Comparison of ENCODE assay signal across 13 mouse cellular contexts in genomic region chr12:31895095-31895734, GRCm38 (mm10). TPM values are rescaled to one million over a fixed set of nuclear protein-coding genes. Genes with fewer than 3 reads are reported as not detected.
A peak's percentile ranks its signal among the peaks of the same experiment; 100 is the strongest.
DNase-seq lines count a peak whose midpoint lies in the region; ATAC-seq and TF ChIP-seq lines count a peak whose summit lies in the region.
"Had no signal": no experiment of that assay in that cellular context is flagged by ENCODE, and none has a peak within 500 bp of the region (broad histone marks: within the 10 kb centered on the region; RNA-seq: fewer than 3 reads in every experiment).

No protein-coding gene starts in this region.

- no peak for ATAC-seq in forebrain, postnatal 0 days
- peak; percentile 57 for ATAC-seq in forebrain, embryonic 15.5 days (replicated peaks)
- peak; percentile 63 for ATAC-seq in midbrain, embryonic 12.5 days (ENCODE audit: low FRiP score, low read depth)
- ATAC-seq in inflammation-experienced regulatory T-cells, adult 6 months: no peak

- H3K4me1 ChIP-seq in forebrain, embryonic 10.5 days: peaks cover 35% of the 10 kb centered on the region
- peaks cover 12% of the 10 kb centered on the region for H3K4me1 ChIP-seq in forebrain, postnatal 0 days (ENCODE audit: insufficient read depth)
- H3K4me1 ChIP-seq in forebrain, embryonic 15.5 days: peaks cover 30% of the 10 kb centered on the region
- peaks cover 29% of the 10 kb centered on the region for H3K4me1 ChIP-seq in midbrain, embryonic 12.5 days
- H3K4me1 ChIP-seq: embryonic facial prominence, embryonic 15.5 days; liver, embryonic 13.5 days had no signal

- 29% methylated on average over 8 of the region's 8 CpGs for WGBS in forebrain, embryonic 10.5 days
- WGBS in forebrain, postnatal 0 days: 30% methylated on average over 8 of the region's 8 CpGs
- 24% methylated on average over 8 of the region's 8 CpGs for WGBS in forebrain, embryonic 15.5 days
- 20% methylated on average over 8 of the region's 8 CpGs for WGBS in midbrain, embryonic 12.5 days

- H3K4me2 ChIP-seq in forebrain, postnatal 0 days (ENCODE audit: low read depth): no peak overlapping the region
- H3K4me2 ChIP-seq in forebrain, embryonic 15.5 days (replicated peaks): no peak overlapping the region
- H3K4me2 ChIP-seq in midbrain, embryonic 12.5 days (replicated peaks): no peak overlapping the region
- H3K4me2 ChIP-seq: embryonic facial prominence, embryonic 15.5 days; liver, embryonic 13.5 days had no signal

- TF ChIP-seq CTCF in forebrain, postnatal 0 days (IDR thresholded peaks at IDR 0.05; ENCODE audit: low read depth): no peak

- H3K4me3 ChIP-seq in forebrain, embryonic 10.5 days: no peak overlapping the region
- no peak overlapping the region for H3K4me3 ChIP-seq in forebrain, postnatal 0 days (ENCODE audit: low read depth, low read length)
- no peak overlapping the region for H3K4me3 ChIP-seq in forebrain, embryonic 15.5 days
- no peak overlapping the region for H3K4me3 ChIP-seq in midbrain, embryonic 12.5 days
- H3K4me3 ChIP-seq: embryonic facial prominence, embryonic 15.5 days; liver, embryonic 13.5 days had no signal

- no peak overlapping the region for H3K9ac ChIP-seq in forebrain, postnatal 0 days
- no peak overlapping the region for H3K9ac ChIP-seq in forebrain, embryonic 15.5 days (replicated peaks)
- H3K9ac ChIP-seq in midbrain, embryonic 12.5 days (replicated peaks): no peak overlapping the region
- H3K9ac ChIP-seq: embryonic facial prominence, embryonic 15.5 days; liver, embryonic 13.5 days had no signal

- no peaks in the 10 kb centered on the region; the same call in 1 of the 2 replicates for H3K27me3 ChIP-seq in forebrain, embryonic 10.5 days (ENCODE audit: poor library complexity, severe bottlenecking)
- H3K27me3 ChIP-seq in forebrain, postnatal 0 days (ENCODE audit: insufficient read depth, low read length): no peaks in the 10 kb centered on the region
- no peaks in the 10 kb centered on the region for H3K27me3 ChIP-seq in forebrain, embryonic 15.5 days
- H3K27me3 ChIP-seq in midbrain, embryonic 12.5 days: no peaks in the 10 kb centered on the region
- H3K27me3 ChIP-seq: embryonic facial prominence, embryonic 15.5 days; liver, embryonic 13.5 days had no signal

- H3K27ac ChIP-seq in forebrain, embryonic 10.5 days: peak overlapping the region; percentile 69; the same call in 1 of the 2 replicates
- no peak overlapping the region; the same call in 1 of the 2 replicates for H3K27ac ChIP-seq in forebrain, postnatal 0 days (ENCODE audit: low read depth, low read length)
- H3K27ac ChIP-seq in forebrain, embryonic 15.5 days (replicated peaks): peak overlapping the region; percentile 23
- peak overlapping the region; percentile 77 for H3K27ac ChIP-seq in midbrain, embryonic 12.5 days (replicated peaks)
- H3K27ac ChIP-seq: embryonic facial prominence, embryonic 15.5 days; liver, embryonic 13.5 days; stomach, postnatal 0 days had no signal

- H3K36me3 ChIP-seq in forebrain, embryonic 10.5 days (replicated peaks): no peaks in the 10 kb centered on the region
- H3K36me3 ChIP-seq in forebrain, postnatal 0 days (ENCODE audit: insufficient read depth): no peaks in the 10 kb centered on the region
- H3K36me3 ChIP-seq in forebrain, embryonic 15.5 days: no peaks in the 10 kb centered on the region
- H3K36me3 ChIP-seq in midbrain, embryonic 12.5 days: no peaks in the 10 kb centered on the region
- H3K36me3 ChIP-seq: embryonic facial prominence, embryonic 15.5 days; liver, embryonic 13.5 days had no signal

- H3K9me3 ChIP-seq in forebrain, embryonic 10.5 days: no peaks in the 10 kb centered on the region
- no peaks in the 10 kb centered on the region for H3K9me3 ChIP-seq in forebrain, postnatal 0 days (ENCODE audit: low read length)
- H3K9me3 ChIP-seq in forebrain, embryonic 15.5 days: no peaks in the 10 kb centered on the region
- no peaks in the 10 kb centered on the region for H3K9me3 ChIP-seq in midbrain, embryonic 12.5 days
- H3K9me3 ChIP-seq: embryonic facial prominence, embryonic 15.5 days; liver, embryonic 13.5 days had no signal

- DNase-seq in forebrain, embryonic 10.5 days (ENCODE audit: extremely low spot score, low spot score): no peak
- DNase-seq in forebrain, postnatal 0 days: no peak
- DNase-seq in NIH3T3 (ENCODE audit: low read depth): peak; percentile 9
- no peak for DNase-seq in right cerebral cortex, postnatal 10 days (ENCODE audit: low spot score in 2 of 2)
- no peak for DNase-seq in gastrocnemius, postnatal 10 days
- DNase-seq: gastrocnemius, postnatal 25 days; kidney, adult 18-20 months; liver, embryonic 13.5 days had no signal

RNA-seq across cellular contexts. Expression of gene Hbp1, which starts 55.1 kb away (rescaled TPM):
- polyA plus RNA-seq in forebrain, embryonic 10.5 days (2016; fragmentation: Nextera tagmentation; extraction: Ambion mirVana): 69.6 and 70.4 TPM in 2 replicates
- 46.5 and 48.4 TPM in 2 replicates for total RNA-seq in forebrain, postnatal 0 days (2014; rRNA removed)
- polyA plus RNA-seq in forebrain, postnatal 0 days (2015; fragmentation: Nextera tagmentation; extraction: Ambion mirVana): 33.0 and 38.5 TPM in 2 replicates
- polyA plus RNA-seq in forebrain, embryonic 15.5 days (2015; fragmentation: Nextera tagmentation; extraction: Ambion mirVana): 85.6 and 87.7 TPM in 2 replicates
- polyA plus RNA-seq in midbrain, embryonic 12.5 days (2016; fragmentation: Nextera tagmentation; extraction: Ambion mirVana): 88.7 and 98.5 TPM in 2 replicates
- total RNA-seq in gastrocnemius, postnatal 10 days (2021): 10 to 100 TPM; 59.2 to 63.1 TPM
- polyA plus RNA-seq in inflammation-experienced regulatory T-cells, adult 6 months (2017; shearing (Covaris generic)): 100 to 1,000 TPM in 2 of 3 experiments, 10 to 100 TPM in 1; 90.3 to 147 (median 141) TPM

Comparison
In these comparisons a context has a peak if more than half of its experiments do, and no peak if none do; other contexts are left out.
1. ATAC-seq: peak in forebrain, embryonic 15.5 days (single experiment) and midbrain, embryonic 12.5 days (single experiment); none in forebrain, postnatal 0 days (single experiment) and inflammation-experienced regulatory T-cells, adult 6 months (single experiment).